Mouse (Mus musculus): Measurements from ENCODE around the gene Dohh. TPM values are rescaled to one million over a fixed set of nuclear protein-coding genes. Genes with fewer than 3 reads are reported as not detected.

The Dohh gene
- polyA plus RNA-seq, 1 experiment from 2014 or later: 109 TPM

- Histone ChIP-seq H3K9me3 (ENCODE audit: control insufficient read depth, low read length) (no peaks in the 10 kb centered on the region), H3K36me3 (ENCODE audit: control insufficient read depth, insufficient read depth, low read length) (no peaks in the 10 kb centered on the region), H3K27me3 (replicated peaks; ENCODE audit: control insufficient read depth, insufficient read depth, low read length) (peaks cover 10% of the 10 kb centered on the region; the same call in 1 of the 2 replicates), H3K4me3 (ENCODE audit: low read length) (no peak overlapping the region), H3K9ac (ENCODE audit: low read depth, low read length) (no peak overlapping the region), H3K4me1 (ENCODE audit: control insufficient read depth, insufficient read depth, low read length) (peaks cover 51% of the 10 kb centered on the region), H3K27ac (ENCODE audit: low read length) (no peak overlapping the region), H3K4me2 (ENCODE audit: low read depth, low read length) (no peak overlapping the region)
- 48% methylated on average over 2 of the region's 2 CpGs for WGBS
- no peak for ATAC-seq
These were observed 44.9 kb downstream of the Dohh start for GRCm38 (mm10) chr10:81429092-81429491.

DNA sequence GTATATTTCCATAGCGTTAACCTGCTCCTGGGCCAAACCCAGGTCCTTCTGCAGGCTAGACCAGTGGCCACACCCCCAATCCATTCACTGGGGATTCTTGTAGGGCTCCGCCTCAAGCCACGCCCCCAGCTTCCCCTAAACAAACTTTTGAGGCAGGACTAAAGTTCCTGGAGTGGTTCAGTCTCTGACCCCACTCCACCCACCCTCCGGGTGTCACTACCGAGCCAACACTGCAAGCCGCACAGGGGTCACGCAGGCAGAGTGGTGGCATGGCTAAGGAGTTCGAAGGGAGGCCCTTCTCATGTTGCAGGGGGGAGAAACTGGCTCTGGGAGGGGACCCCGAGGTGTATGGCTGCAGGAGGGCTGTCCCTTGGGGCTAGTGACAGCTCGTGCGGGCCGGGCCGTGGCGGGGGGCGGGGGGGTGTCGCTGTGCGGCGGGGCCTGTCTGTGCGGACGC is 45.4 kb downstream of the Dohh start:
- ATAC-seq: peak; percentile 49
- WGBS: under 1% methylated on average over 20 of the region's 20 CpGs

DNA sequence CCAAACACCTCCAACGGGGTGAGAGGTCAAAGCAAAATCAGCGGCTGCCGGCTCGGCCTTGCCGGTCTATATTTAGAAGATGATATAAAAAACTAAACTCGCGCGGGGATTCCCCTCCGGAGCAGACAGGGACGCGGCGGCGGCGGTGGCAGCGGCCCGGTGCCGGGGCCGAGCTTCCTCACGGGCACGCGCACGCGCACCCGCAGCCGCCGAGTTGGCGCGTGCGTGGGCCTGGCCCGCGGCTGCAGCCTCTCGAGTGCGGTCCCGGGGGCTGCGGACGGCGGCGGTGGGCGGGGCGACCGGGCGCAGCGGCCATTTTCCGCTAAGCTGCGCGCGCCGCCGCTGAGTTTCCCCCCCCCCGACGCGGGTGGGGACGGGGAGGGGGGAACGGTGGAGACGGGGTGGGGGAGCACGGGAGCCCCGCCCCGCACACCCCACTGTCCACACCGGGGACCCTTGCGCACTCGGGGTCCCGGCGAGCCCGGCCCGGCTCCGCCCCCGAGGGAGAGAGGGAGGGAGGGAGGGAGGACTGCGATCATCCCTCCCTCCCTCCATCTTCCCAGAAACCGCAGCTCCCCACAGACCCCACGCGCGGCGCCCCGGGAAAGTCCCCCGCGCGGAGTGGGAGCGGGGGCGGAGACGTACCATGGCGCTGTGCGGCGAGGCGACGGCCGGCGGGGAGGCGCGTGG is 46.1 kb downstream of the Dohh start:
- Histone ChIP-seq H3K9ac (ENCODE audit: low read depth, low read length) (peak overlapping the region; percentile 79), H3K36me3 (ENCODE audit: control insufficient read depth, insufficient read depth, low read length) (no peaks in the 10 kb centered on the region), H3K27ac (ENCODE audit: low read length) (peak overlapping the region; percentile 94), H3K4me1 (ENCODE audit: control insufficient read depth, insufficient read depth, low read length) (peaks cover 44% of the 10 kb centered on the region), H3K9me3 (ENCODE audit: control insufficient read depth, low read length) (no peaks in the 10 kb centered on the region), H3K4me2 (ENCODE audit: low read depth, low read length) (peak overlapping the region; percentile 93), H3K4me3 (ENCODE audit: low read length) (peak overlapping the region; percentile 77), H3K27me3 (replicated peaks; ENCODE audit: control insufficient read depth, insufficient read depth, low read length) (peaks cover 10% of the 10 kb centered on the region; the same call in 1 of the 2 replicates)
- WGBS: under 1% methylated on average over 54 of the region's 89 CpGs
- ATAC-seq: peak; percentile 21

More for the DNA sequence above, 45.4 kb downstream of the Dohh start:
- peaks cover 10% of the 10 kb centered on the region; the same call in 1 of the 2 replicates for H3K27me3 ChIP-seq (replicated peaks; ENCODE audit: control insufficient read depth, insufficient read depth, low read length)
- no peaks in the 10 kb centered on the region for H3K36me3 ChIP-seq (ENCODE audit: control insufficient read depth, insufficient read depth, low read length)
- H3K27ac ChIP-seq (ENCODE audit: low read length): peak overlapping the region; percentile 94
- H3K4me2 ChIP-seq (ENCODE audit: low read depth, low read length): peak overlapping the region; percentile 93
- H3K9ac ChIP-seq (ENCODE audit: low read depth, low read length): peak overlapping the region; percentile 79
- peaks cover 48% of the 10 kb centered on the region for H3K4me1 ChIP-seq (ENCODE audit: control insufficient read depth, insufficient read depth, low read length)
- H3K4me3 ChIP-seq (ENCODE audit: low read length): peak overlapping the region; percentile 77
- no peaks in the 10 kb centered on the region for H3K9me3 ChIP-seq (ENCODE audit: control insufficient read depth, low read length)

GRCm38 (mm10) chr10:81430831-81431525 is 46.8 kb downstream of the Dohh start:
- H3K9ac ChIP-seq (ENCODE audit: low read depth, low read length): peak overlapping the region; percentile 79
- peaks cover 37% of the 10 kb centered on the region for H3K4me1 ChIP-seq (ENCODE audit: control insufficient read depth, insufficient read depth, low read length)
- H3K4me2 ChIP-seq (ENCODE audit: low read depth, low read length): peak overlapping the region; percentile 93
- H3K27ac ChIP-seq (ENCODE audit: low read length): peak overlapping the region; percentile 94
- H3K27me3 ChIP-seq (replicated peaks; ENCODE audit: control insufficient read depth, insufficient read depth, low read length): peaks cover 8% of the 10 kb centered on the region; the same call in 1 of the 2 replicates
- no peak for ATAC-seq
- no peaks in the 10 kb centered on the region for H3K9me3 ChIP-seq (ENCODE audit: control insufficient read depth, low read length)
- H3K4me3 ChIP-seq (ENCODE audit: low read length): peak overlapping the region; percentile 77
- no peaks in the 10 kb centered on the region for H3K36me3 ChIP-seq (ENCODE audit: control insufficient read depth, insufficient read depth, low read length)
- WGBS: 3% methylated on average over 57 of the region's 70 CpGs

- H3K4me3 ChIP-seq (ENCODE audit: low read length): peak overlapping the region; percentile 77; the same call in 1 of the 2 replicates
- no peaks in the 10 kb centered on the region for H3K36me3 ChIP-seq (ENCODE audit: control insufficient read depth, insufficient read depth, low read length)
- H3K9me3 ChIP-seq (ENCODE audit: control insufficient read depth, low read length): no peaks in the 10 kb centered on the region
- no peak for ATAC-seq
- peak overlapping the region; percentile 93 for H3K4me2 ChIP-seq (ENCODE audit: low read depth, low read length)
- H3K27ac ChIP-seq (ENCODE audit: low read length): no peak overlapping the region
- peaks cover 8% of the 10 kb centered on the region; the same call in 1 of the 2 replicates for H3K27me3 ChIP-seq (replicated peaks; ENCODE audit: control insufficient read depth, insufficient read depth, low read length)
- WGBS: 17% methylated on average over 15 of the region's 15 CpGs
- H3K4me1 ChIP-seq (ENCODE audit: control insufficient read depth, insufficient read depth, low read length): peaks cover 36% of the 10 kb centered on the region
- 0 out of 2 replicates have a peak overlapping the region, but pooled peaks have one; percentile 79 for H3K9ac ChIP-seq (ENCODE audit: low read depth, low read length)
These were observed 47.4 kb downstream of the Dohh start for GRCm38 (mm10) chr10:81431526-81432168.

DNA sequence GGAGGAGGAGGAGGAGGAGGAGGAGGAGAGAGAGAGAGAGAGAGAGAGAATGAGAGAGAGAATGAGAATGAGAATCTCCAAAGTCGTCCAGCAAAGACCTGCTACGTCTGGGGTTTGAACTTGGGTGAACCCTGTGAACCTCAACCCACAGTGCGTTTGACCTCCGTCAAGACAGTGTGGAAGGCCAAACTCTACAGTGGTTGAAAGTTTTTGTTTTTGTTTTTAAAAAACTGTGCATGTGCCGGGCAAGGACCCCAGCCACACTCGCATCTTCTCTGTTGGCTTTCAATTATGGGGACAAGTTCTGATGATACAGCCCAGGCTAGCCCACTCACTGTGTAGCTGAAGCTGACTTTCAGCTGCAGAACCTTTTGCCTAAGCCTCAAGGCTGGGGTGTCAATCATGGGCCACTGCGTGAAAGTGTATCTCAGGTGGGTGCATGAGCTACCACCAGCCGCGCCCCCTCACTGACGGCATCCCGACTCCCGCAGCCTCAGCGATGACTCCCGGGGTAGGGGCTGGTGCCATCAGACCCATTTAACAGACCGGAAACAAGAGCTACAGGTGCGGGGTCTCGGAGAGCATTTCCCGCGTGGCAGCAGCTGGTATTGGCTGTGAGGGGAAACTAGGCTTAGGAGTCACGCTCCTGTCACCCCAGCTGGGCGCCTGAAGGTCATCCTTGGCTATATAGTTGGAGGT is 48.1 kb downstream of the Dohh start:
- Histone ChIP-seq H3K4me1 (ENCODE audit: control insufficient read depth, insufficient read depth, low read length) (peaks cover 29% of the 10 kb centered on the region), H3K4me3 (ENCODE audit: low read length) (no peak overlapping the region), H3K9me3 (ENCODE audit: control insufficient read depth, low read length) (no peaks in the 10 kb centered on the region), H3K4me2 (ENCODE audit: low read depth, low read length) (peak overlapping the region; percentile 45), H3K36me3 (ENCODE audit: control insufficient read depth, insufficient read depth, low read length) (no peaks in the 10 kb centered on the region), H3K27me3 (replicated peaks; ENCODE audit: control insufficient read depth, insufficient read depth, low read length) (peaks cover 7% of the 10 kb centered on the region; the same call in 1 of the 2 replicates), H3K27ac (ENCODE audit: low read length) (no peak overlapping the region), H3K9ac (ENCODE audit: low read depth, low read length) (0 out of 2 replicates have a peak overlapping the region, but pooled peaks have one; percentile 21)
- ATAC-seq: 0 out of 2 replicates have a peak, but pooled peaks have one; percentile 0
- WGBS: 64% methylated on average over 21 of the region's 21 CpGs

DNA sequence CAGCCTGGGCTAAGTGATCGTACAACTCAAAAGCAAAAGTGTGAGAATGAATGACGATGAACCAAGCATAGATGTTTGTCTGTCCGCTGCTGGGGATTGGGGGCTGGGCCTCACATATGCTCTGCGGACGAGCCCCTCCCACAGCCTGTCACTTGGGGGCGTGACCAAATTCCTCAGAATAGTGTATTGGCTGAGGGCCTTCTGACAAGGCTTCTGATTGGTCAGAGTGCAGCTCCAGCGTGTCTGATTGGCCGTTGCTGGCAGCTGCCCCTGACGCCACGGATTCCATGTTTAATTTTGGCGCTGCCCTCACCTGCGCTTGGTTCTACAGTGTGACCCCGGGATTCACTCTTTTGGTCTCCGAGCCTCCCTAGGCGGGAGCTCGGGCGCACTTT is 48.6 kb downstream of the Dohh start:
- no peaks in the 10 kb centered on the region for H3K36me3 ChIP-seq (ENCODE audit: control insufficient read depth, insufficient read depth, low read length)
- peaks cover 29% of the 10 kb centered on the region for H3K4me1 ChIP-seq (ENCODE audit: control insufficient read depth, insufficient read depth, low read length)
- H3K9ac ChIP-seq (ENCODE audit: low read depth, low read length): peak overlapping the region; percentile 48; the same call in 1 of the 2 replicates

GRCm38 (mm10) chr10:81433541-81434289 is 49.5 kb downstream of the Dohh start:
- WGBS: 78% methylated on average over 26 of the region's 26 CpGs
- Histone ChIP-seq H3K27me3 (replicated peaks; ENCODE audit: control insufficient read depth, insufficient read depth, low read length) (peaks cover 6% of the 10 kb centered on the region; the same call in 1 of the 2 replicates), H3K4me3 (ENCODE audit: low read length) (no peak overlapping the region), H3K4me1 (ENCODE audit: control insufficient read depth, insufficient read depth, low read length) (peaks cover 29% of the 10 kb centered on the region), H3K4me2 (ENCODE audit: low read depth, low read length) (no peak overlapping the region), H3K36me3 (ENCODE audit: control insufficient read depth, insufficient read depth, low read length) (no peaks in the 10 kb centered on the region), H3K9me3 (ENCODE audit: control insufficient read depth, low read length) (no peaks in the 10 kb centered on the region), H3K27ac (ENCODE audit: low read length) (no peak overlapping the region), H3K9ac (ENCODE audit: low read depth, low read length) (no peak overlapping the region)
- ATAC-seq: no peak

More for the DNA sequence above, 48.6 kb downstream of the Dohh start:
- Histone ChIP-seq H3K27ac (ENCODE audit: low read length) (no peak overlapping the region), H3K27me3 (replicated peaks; ENCODE audit: control insufficient read depth, insufficient read depth, low read length) (peaks cover 6% of the 10 kb centered on the region; the same call in 1 of the 2 replicates), H3K4me2 (ENCODE audit: low read depth, low read length) (peak overlapping the region; percentile 45), H3K4me3 (ENCODE audit: low read length) (peak overlapping the region; percentile 27), H3K9me3 (ENCODE audit: control insufficient read depth, low read length) (no peaks in the 10 kb centered on the region)
- ATAC-seq: peak; percentile 80
- 5% methylated on average over 17 of the region's 17 CpGs for WGBS
